Mouse (Mus musculus): ENCODE measurements around the gene H2afy. TPM values are rescaled to one million over a fixed set of nuclear protein-coding genes. Genes with fewer than 3 reads are reported as not detected.

Gene H2afy
- polyA plus RNA-seq, 1 experiment = 93.3 TPM

- H3K27me3 ChIP-seq (ENCODE audit: control insufficient read depth, insufficient read depth, low read length) = no peaks in the 10 kb centered on the region
- no peaks in the 10 kb centered on the region for H3K36me3 ChIP-seq (ENCODE audit: control insufficient read depth, insufficient read depth, low read length)
- TF ChIP-seq CTCF (IDR thresholded peaks at IDR 0.05; ENCODE audit: extremely low read depth, insufficient read length, insufficient replicate concordance, low read depth, low read length) (no peak), POLR2A (IDR thresholded peaks at IDR 0.05; ENCODE audit: low read depth, low read length) (no peak)
- H3K4me1 ChIP-seq (ENCODE audit: control insufficient read depth, insufficient read depth, insufficient read length, low read length) = peaks cover 14% of the 10 kb centered on the region
- under 1% methylated on average over 50 of the region's 50 CpGs for WGBS
- H3K27ac ChIP-seq (ENCODE audit: insufficient read depth, low read depth, low read length) = peak overlapping the region; percentile 67
- H3K4me3 ChIP-seq (ENCODE audit: low read depth, low read length) = peak overlapping the region; percentile 95
Observed at GRCm38 (mm10) chr13:56134631-56135181, 1.5 kb downstream of the H2afy start.

GRCm38 (mm10) chr13:56134031-56134430 lies 2.1 kb downstream of the H2afy start:
- WGBS = 22% methylated on average over 5 of the region's 5 CpGs
- TF ChIP-seq POLR2A (IDR thresholded peaks at IDR 0.05; ENCODE audit: low read depth, low read length) (no peak), CTCF (IDR thresholded peaks at IDR 0.05; ENCODE audit: extremely low read depth, insufficient read length, insufficient replicate concordance, low read depth, low read length) (no peak)
- no peak overlapping the region for H3K4me3 ChIP-seq (ENCODE audit: low read depth, low read length)
- no peaks in the 10 kb centered on the region for H3K27me3 ChIP-seq (ENCODE audit: control insufficient read depth, insufficient read depth, low read length)
- H3K27ac ChIP-seq (ENCODE audit: insufficient read depth, low read depth, low read length) = peak overlapping the region; percentile 67
- no peaks in the 10 kb centered on the region for H3K36me3 ChIP-seq (ENCODE audit: control insufficient read depth, insufficient read depth, low read length)
- peaks cover 14% of the 10 kb centered on the region for H3K4me1 ChIP-seq (ENCODE audit: control insufficient read depth, insufficient read depth, insufficient read length, low read length)

- no peaks in the 10 kb centered on the region for H3K27me3 ChIP-seq (ENCODE audit: control insufficient read depth, insufficient read depth, low read length)
- 73% methylated on average over 7 of the region's 7 CpGs for WGBS
- no peak for TF ChIP-seq POLR2A (IDR thresholded peaks at IDR 0.05; ENCODE audit: low read depth, low read length)
- TF ChIP-seq CTCF (IDR thresholded peaks at IDR 0.05; ENCODE audit: extremely low read depth, insufficient read length, insufficient replicate concordance, low read depth, low read length) = no peak
- H3K36me3 ChIP-seq (ENCODE audit: control insufficient read depth, insufficient read depth, low read length) = peaks cover 4% of the 10 kb centered on the region; the same call in 1 of the 2 replicates
- H3K27ac ChIP-seq (ENCODE audit: insufficient read depth, low read depth, low read length) = no peak overlapping the region
- H3K4me1 ChIP-seq (ENCODE audit: control insufficient read depth, insufficient read depth, insufficient read length, low read length) = peaks cover 14% of the 10 kb centered on the region
- H3K4me3 ChIP-seq (ENCODE audit: low read depth, low read length) = no peak overlapping the region
Observed at GRCm38 (mm10) chr13:56132941-56133340, 3.2 kb downstream of the H2afy start.

GRCm38 (mm10) chr13:56132326-56132936 lies 3.7 kb downstream of the H2afy start:
- Histone ChIP-seq H3K4me3 (ENCODE audit: low read depth, low read length) (no peak overlapping the region; the same call in 1 of the 2 replicates), H3K27ac (ENCODE audit: insufficient read depth, low read depth, low read length) (no peak overlapping the region), H3K27me3 (ENCODE audit: control insufficient read depth, insufficient read depth, low read length) (no peaks in the 10 kb centered on the region), H3K4me1 (ENCODE audit: control insufficient read depth, insufficient read depth, insufficient read length, low read length) (peaks cover 14% of the 10 kb centered on the region), H3K36me3 (ENCODE audit: control insufficient read depth, insufficient read depth, low read length) (peaks cover 7% of the 10 kb centered on the region)
- no peak for TF ChIP-seq CTCF (IDR thresholded peaks at IDR 0.05; ENCODE audit: extremely low read depth, insufficient read length, insufficient replicate concordance, low read depth, low read length)
- no peak for TF ChIP-seq POLR2A (IDR thresholded peaks at IDR 0.05; ENCODE audit: low read depth, low read length)
- WGBS = 65% methylated on average over 11 of the region's 11 CpGs

- Histone ChIP-seq H3K4me1 (ENCODE audit: control insufficient read depth, insufficient read depth, insufficient read length, low read length) (peaks cover 22% of the 10 kb centered on the region), H3K27me3 (ENCODE audit: control insufficient read depth, insufficient read depth, low read length) (no peaks in the 10 kb centered on the region), H3K4me3 (ENCODE audit: low read depth, low read length) (no peak overlapping the region), H3K27ac (ENCODE audit: insufficient read depth, low read depth, low read length) (no peak overlapping the region), H3K36me3 (ENCODE audit: control insufficient read depth, insufficient read depth, low read length) (peaks cover 20% of the 10 kb centered on the region)
- TF ChIP-seq CTCF (IDR thresholded peaks at IDR 0.05; ENCODE audit: extremely low read depth, insufficient read length, insufficient replicate concordance, low read depth, low read length) (no peak), POLR2A (IDR thresholded peaks at IDR 0.05; ENCODE audit: low read depth, low read length) (no peak)
- 66% methylated on average over 8 of the region's 8 CpGs for WGBS
Observed at GRCm38 (mm10) chr13:56130544-56130943, 5.6 kb downstream of the H2afy start.

- TF ChIP-seq POLR2A (IDR thresholded peaks at IDR 0.05; ENCODE audit: low read depth, low read length) (no peak), CTCF (IDR thresholded peaks at IDR 0.05; ENCODE audit: extremely low read depth, insufficient read length, insufficient replicate concordance, low read depth, low read length) (no peak)
- WGBS = 83% methylated on average over 3 of the region's 3 CpGs
Observed at GRCm38 (mm10) chr13:56129578-56129977, 6.6 kb downstream of the H2afy start.

GRCm38 (mm10) chr13:56129014-56129413 lies 7.1 kb downstream of the H2afy start:
- no peak overlapping the region for H3K4me3 ChIP-seq (ENCODE audit: low read depth, low read length)
- TF ChIP-seq POLR2A (IDR thresholded peaks at IDR 0.05; ENCODE audit: low read depth, low read length) (no peak), CTCF (IDR thresholded peaks at IDR 0.05; ENCODE audit: extremely low read depth, insufficient read length, insufficient replicate concordance, low read depth, low read length) (no peak)
- no peaks in the 10 kb centered on the region for H3K27me3 ChIP-seq (ENCODE audit: control insufficient read depth, insufficient read depth, low read length)
- WGBS = 89% methylated on average over 4 of the region's 4 CpGs
- peaks cover 19% of the 10 kb centered on the region for H3K4me1 ChIP-seq (ENCODE audit: control insufficient read depth, insufficient read depth, insufficient read length, low read length)
- H3K36me3 ChIP-seq (ENCODE audit: control insufficient read depth, insufficient read depth, low read length) = peaks cover 32% of the 10 kb centered on the region
- no peak overlapping the region for H3K27ac ChIP-seq (ENCODE audit: insufficient read depth, low read depth, low read length)

More at GRCm38 (mm10) chr13:56129578-56129977, 6.6 kb downstream of the H2afy start:
- Histone ChIP-seq H3K4me1 (ENCODE audit: control insufficient read depth, insufficient read depth, insufficient read length, low read length) (peaks cover 22% of the 10 kb centered on the region), H3K27ac (ENCODE audit: insufficient read depth, low read depth, low read length) (no peak overlapping the region), H3K27me3 (ENCODE audit: control insufficient read depth, insufficient read depth, low read length) (no peaks in the 10 kb centered on the region), H3K4me3 (ENCODE audit: low read depth, low read length) (no peak overlapping the region), H3K36me3 (ENCODE audit: control insufficient read depth, insufficient read depth, low read length) (peaks cover 28% of the 10 kb centered on the region)

Data from small intestine, adult 2 months (tissue).